Mouse (Mus musculus): Measurements from ENCODE around the gene Zfyve27. TPM values are rescaled to one million over a fixed set of nuclear protein-coding genes. Genes with fewer than 3 reads are reported as not detected.

The Zfyve27 gene
- polyA plus RNA-seq, 1 experiment from 2014 or later, result 17.8 TPM

GRCm38 (mm10) chr19:42182673-42183072 lies 18.9 kb downstream of the Zfyve27 start:
- H3K4me3 ChIP-seq (ENCODE audit: low read length), result no peak overlapping the region
- no peak overlapping the region for H3K9ac ChIP-seq (ENCODE audit: low read depth, low read length)
- no peaks in the 10 kb centered on the region for H3K4me1 ChIP-seq (ENCODE audit: control insufficient read depth, insufficient read depth, low read length)
- no peaks in the 10 kb centered on the region for H3K9me3 ChIP-seq (ENCODE audit: control insufficient read depth, low read length)
- no peak overlapping the region for H3K4me2 ChIP-seq (replicated peaks; ENCODE audit: low read depth, low read length)
- 71% methylated on average over 6 of the region's 6 CpGs for WGBS
- H3K27me3 ChIP-seq (ENCODE audit: control insufficient read depth, insufficient read depth, low read length), result no peaks in the 10 kb centered on the region
- ATAC-seq (ENCODE audit: low FRiP score, low TSS enrichment), result no peak
- H3K36me3 ChIP-seq (ENCODE audit: control insufficient read depth, insufficient read depth, low read length), result peaks cover 54% of the 10 kb centered on the region
- H3K27ac ChIP-seq (ENCODE audit: low read depth, low read length), result no peak overlapping the region

DNA sequence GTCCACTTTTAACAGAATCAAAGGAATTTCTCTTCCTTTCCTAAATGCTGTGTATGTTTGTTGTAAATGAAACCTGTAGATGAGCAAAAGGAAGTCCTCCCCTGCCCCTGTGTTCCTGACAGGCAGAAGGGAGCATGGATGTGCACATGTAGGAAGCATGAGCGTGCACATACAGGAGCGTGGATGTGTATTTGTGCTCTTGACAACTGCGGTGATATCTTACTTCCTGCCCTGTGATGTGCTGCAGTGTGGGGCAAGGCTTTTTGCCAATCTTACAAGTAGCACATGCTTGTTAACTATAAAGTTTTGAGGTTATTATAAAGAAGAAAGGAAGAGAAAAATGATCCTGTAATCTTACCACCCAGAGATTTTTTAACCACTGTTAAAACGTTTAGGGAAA lies 26.0 kb downstream of the Zfyve27 start:
- Histone ChIP-seq H3K4me3 (ENCODE audit: low read length) (no peak overlapping the region), H3K27ac (ENCODE audit: low read depth, low read length) (no peak overlapping the region), H3K4me2 (replicated peaks; ENCODE audit: low read depth, low read length) (no peak overlapping the region), H3K9ac (ENCODE audit: low read depth, low read length) (no peak overlapping the region), H3K36me3 (ENCODE audit: control insufficient read depth, insufficient read depth, low read length) (peaks cover 35% of the 10 kb centered on the region), H3K9me3 (ENCODE audit: control insufficient read depth, low read length) (no peaks in the 10 kb centered on the region), H3K27me3 (ENCODE audit: control insufficient read depth, insufficient read depth, low read length) (no peaks in the 10 kb centered on the region), H3K4me1 (ENCODE audit: control insufficient read depth, insufficient read depth, low read length) (no peaks in the 10 kb centered on the region)
- no peak for ATAC-seq (ENCODE audit: low FRiP score, low TSS enrichment)
- WGBS, result 84% methylated on average over 4 of the region's 4 CpGs

DNA sequence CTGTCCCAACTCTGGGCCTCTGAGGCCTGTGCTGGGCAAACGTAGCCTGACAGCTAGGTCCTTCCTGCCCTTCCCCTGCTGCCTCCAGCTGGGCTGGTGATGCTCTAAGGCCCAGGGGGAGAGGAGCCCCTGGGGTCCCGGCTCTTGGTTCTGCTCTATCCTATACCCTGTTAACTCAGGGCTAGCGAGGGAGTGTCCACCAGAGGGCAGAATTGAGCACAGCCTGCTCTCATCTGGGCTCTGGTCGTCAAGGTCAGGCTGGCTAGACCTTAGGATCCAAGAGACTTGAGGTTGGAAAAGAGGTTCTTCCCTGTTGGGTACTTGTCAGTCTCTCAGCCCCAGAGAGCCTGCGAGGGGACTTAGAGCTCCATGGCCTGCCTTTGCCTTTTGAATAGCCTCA lies 26.7 kb downstream of the Zfyve27 start:
- no peaks in the 10 kb centered on the region for H3K4me1 ChIP-seq (ENCODE audit: control insufficient read depth, insufficient read depth, low read length)
- H3K27me3 ChIP-seq (ENCODE audit: control insufficient read depth, insufficient read depth, low read length), result no peaks in the 10 kb centered on the region
- WGBS, result 25% methylated on average over 5 of the region's 5 CpGs
- H3K27ac ChIP-seq (ENCODE audit: low read depth, low read length), result no peak overlapping the region
- H3K4me2 ChIP-seq (replicated peaks; ENCODE audit: low read depth, low read length), result no peak overlapping the region
- peak; percentile 50; the same call in 1 of the 2 replicates for ATAC-seq (ENCODE audit: low FRiP score, low TSS enrichment)
- H3K4me3 ChIP-seq (ENCODE audit: low read length), result no peak overlapping the region
- H3K9me3 ChIP-seq (ENCODE audit: control insufficient read depth, low read length), result no peaks in the 10 kb centered on the region
- H3K9ac ChIP-seq (ENCODE audit: low read depth, low read length), result no peak overlapping the region
- H3K36me3 ChIP-seq (ENCODE audit: control insufficient read depth, insufficient read depth, low read length), result peaks cover 29% of the 10 kb centered on the region

DNA sequence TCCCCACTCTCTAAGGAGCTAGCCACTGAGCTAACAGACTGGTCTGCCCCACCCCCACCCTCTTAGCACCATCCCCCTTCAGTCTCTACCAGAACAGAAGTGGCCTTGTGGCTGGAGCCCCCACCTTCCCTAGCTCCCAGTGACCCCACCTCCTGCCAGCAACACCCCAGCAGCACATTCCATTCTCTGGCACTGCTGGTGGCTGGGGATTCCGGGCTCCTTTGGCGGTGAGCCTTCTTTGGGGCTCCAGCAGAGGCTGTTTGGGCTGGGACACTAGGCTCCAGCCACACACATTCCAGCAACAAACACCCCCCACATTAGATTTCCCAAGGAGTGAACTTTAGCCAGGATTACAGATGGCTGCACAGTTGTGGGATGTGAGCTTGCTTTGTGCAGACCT lies 29.6 kb downstream of the Zfyve27 start:
- H3K4me2 ChIP-seq (replicated peaks; ENCODE audit: low read depth, low read length), result no peak overlapping the region
- no peaks in the 10 kb centered on the region for H3K9me3 ChIP-seq (ENCODE audit: control insufficient read depth, low read length)
- H3K4me1 ChIP-seq (ENCODE audit: control insufficient read depth, insufficient read depth, low read length), result no peaks in the 10 kb centered on the region
- 83% methylated on average over 2 of the region's 2 CpGs for WGBS
- 0 out of 2 replicates have a peak overlapping the region, but pooled peaks have one; percentile 1 for H3K9ac ChIP-seq (ENCODE audit: low read depth, low read length)
- no peak overlapping the region for H3K4me3 ChIP-seq (ENCODE audit: low read length)
- H3K27ac ChIP-seq (ENCODE audit: low read depth, low read length), result no peak overlapping the region
- ATAC-seq (ENCODE audit: low FRiP score, low TSS enrichment), result no peak
- peaks cover 18% of the 10 kb centered on the region; the same call in 1 of the 2 replicates for H3K36me3 ChIP-seq (ENCODE audit: control insufficient read depth, insufficient read depth, low read length)
- peaks cover 4% of the 10 kb centered on the region; the same call in 1 of the 2 replicates for H3K27me3 ChIP-seq (ENCODE audit: control insufficient read depth, insufficient read depth, low read length)

GRCm38 (mm10) chr19:42196378-42196777 lies 32.6 kb downstream of the Zfyve27 start:
- Histone ChIP-seq H3K36me3 (ENCODE audit: control insufficient read depth, insufficient read depth, low read length) (peaks cover 3% of the 10 kb centered on the region; the same call in 1 of the 2 replicates), H3K4me2 (replicated peaks; ENCODE audit: low read depth, low read length) (no peak overlapping the region), H3K27me3 (ENCODE audit: control insufficient read depth, insufficient read depth, low read length) (peaks cover 34% of the 10 kb centered on the region), H3K4me3 (ENCODE audit: low read length) (no peak overlapping the region), H3K4me1 (ENCODE audit: control insufficient read depth, insufficient read depth, low read length) (no peaks in the 10 kb centered on the region), H3K27ac (ENCODE audit: low read depth, low read length) (peak overlapping the region; percentile 24; the same call in 1 of the 2 replicates), H3K9ac (ENCODE audit: low read depth, low read length) (no peak overlapping the region), H3K9me3 (ENCODE audit: control insufficient read depth, low read length) (no peaks in the 10 kb centered on the region)
- 61% methylated on average over 4 of the region's 4 CpGs for WGBS
- no peak for ATAC-seq (ENCODE audit: low FRiP score, low TSS enrichment)

- H3K4me2 ChIP-seq (replicated peaks; ENCODE audit: low read depth, low read length), result no peak overlapping the region
- H3K4me1 ChIP-seq (ENCODE audit: control insufficient read depth, insufficient read depth, low read length), result no peaks in the 10 kb centered on the region
- no peak overlapping the region for H3K27ac ChIP-seq (ENCODE audit: low read depth, low read length)
- H3K27me3 ChIP-seq (ENCODE audit: control insufficient read depth, insufficient read depth, low read length), result peaks cover 41% of the 10 kb centered on the region
- H3K36me3 ChIP-seq (ENCODE audit: control insufficient read depth, insufficient read depth, low read length), result no peaks in the 10 kb centered on the region; the same call in 1 of the 2 replicates
- 66% methylated on average over 4 of the region's 4 CpGs for WGBS
- no peak overlapping the region for H3K9ac ChIP-seq (ENCODE audit: low read depth, low read length)
- no peak overlapping the region for H3K4me3 ChIP-seq (ENCODE audit: low read length)
- no peaks in the 10 kb centered on the region for H3K9me3 ChIP-seq (ENCODE audit: control insufficient read depth, low read length)
- ATAC-seq (ENCODE audit: low FRiP score, low TSS enrichment), result no peak
Measured at GRCm38 (mm10) chr19:42197066-42197465, 33.3 kb downstream of the Zfyve27 start.

GRCm38 (mm10) chr19:42198026-42198425 lies 34.3 kb downstream of the Zfyve27 start:
- no peaks in the 10 kb centered on the region for H3K36me3 ChIP-seq (ENCODE audit: control insufficient read depth, insufficient read depth, low read length)
- no peak overlapping the region for H3K4me3 ChIP-seq (ENCODE audit: low read length)
- 38% methylated on average over 11 of the region's 11 CpGs for WGBS
- no peak overlapping the region for H3K9ac ChIP-seq (ENCODE audit: low read depth, low read length)
- H3K4me1 ChIP-seq (ENCODE audit: control insufficient read depth, insufficient read depth, low read length), result no peaks in the 10 kb centered on the region
- H3K27me3 ChIP-seq (ENCODE audit: control insufficient read depth, insufficient read depth, low read length), result peaks cover 51% of the 10 kb centered on the region
- no peak overlapping the region for H3K4me2 ChIP-seq (replicated peaks; ENCODE audit: low read depth, low read length)
- no peak for ATAC-seq (ENCODE audit: low FRiP score, low TSS enrichment)
- H3K27ac ChIP-seq (ENCODE audit: low read depth, low read length), result no peak overlapping the region
- H3K9me3 ChIP-seq (ENCODE audit: control insufficient read depth, low read length), result no peaks in the 10 kb centered on the region

GRCm38 (mm10) chr19:42201696-42202381 lies 38.1 kb downstream of the Zfyve27 start, which contains the start of gene Sfrp5:
Gene Sfrp5, minus strand, starts transcription at chr19:42202252.
- under 1% methylated on average over 56 of the region's 60 CpGs for WGBS
- Histone ChIP-seq H3K4me1 (ENCODE audit: control insufficient read depth, insufficient read depth, low read length) (no peaks in the 10 kb centered on the region), H3K27ac (ENCODE audit: low read depth, low read length) (no peak within 1 kb of the TSS), H3K9me3 (ENCODE audit: control insufficient read depth, low read length) (no peaks in the 10 kb centered on the region), H3K27me3 (ENCODE audit: control insufficient read depth, insufficient read depth, low read length) (peaks cover 64% of the 10 kb centered on the region), H3K4me3 (ENCODE audit: low read length) (peak within 1 kb of the TSS; percentile 29), H3K36me3 (ENCODE audit: control insufficient read depth, insufficient read depth, low read length) (no peaks in the 10 kb centered on the region), H3K4me2 (replicated peaks; ENCODE audit: low read depth, low read length) (peak within 1 kb of the TSS; percentile 38), H3K9ac (ENCODE audit: low read depth, low read length) (no peak within 1 kb of the TSS)
- ATAC-seq (ENCODE audit: low FRiP score, low TSS enrichment), result peak; percentile 48; the same call in 1 of the 2 replicates

- WGBS, result 44% methylated on average over 8 of the region's 8 CpGs
- Histone ChIP-seq H3K4me3 (ENCODE audit: low read length) (peak overlapping the region; percentile 29), H3K4me2 (replicated peaks; ENCODE audit: low read depth, low read length) (no peak overlapping the region; the same call in 1 of the 2 replicates), H3K4me1 (ENCODE audit: control insufficient read depth, insufficient read depth, low read length) (no peaks in the 10 kb centered on the region), H3K27me3 (ENCODE audit: control insufficient read depth, insufficient read depth, low read length) (peaks cover 64% of the 10 kb centered on the region), H3K27ac (ENCODE audit: low read depth, low read length) (no peak overlapping the region), H3K9me3 (ENCODE audit: control insufficient read depth, low read length) (no peaks in the 10 kb centered on the region), H3K9ac (ENCODE audit: low read depth, low read length) (no peak overlapping the region), H3K36me3 (ENCODE audit: control insufficient read depth, insufficient read depth, low read length) (no peaks in the 10 kb centered on the region)
- ATAC-seq (ENCODE audit: low FRiP score, low TSS enrichment), result no peak
Measured at GRCm38 (mm10) chr19:42202467-42202866, 38.7 kb downstream of the Zfyve27 start.
